In the genomic region with DNA sequence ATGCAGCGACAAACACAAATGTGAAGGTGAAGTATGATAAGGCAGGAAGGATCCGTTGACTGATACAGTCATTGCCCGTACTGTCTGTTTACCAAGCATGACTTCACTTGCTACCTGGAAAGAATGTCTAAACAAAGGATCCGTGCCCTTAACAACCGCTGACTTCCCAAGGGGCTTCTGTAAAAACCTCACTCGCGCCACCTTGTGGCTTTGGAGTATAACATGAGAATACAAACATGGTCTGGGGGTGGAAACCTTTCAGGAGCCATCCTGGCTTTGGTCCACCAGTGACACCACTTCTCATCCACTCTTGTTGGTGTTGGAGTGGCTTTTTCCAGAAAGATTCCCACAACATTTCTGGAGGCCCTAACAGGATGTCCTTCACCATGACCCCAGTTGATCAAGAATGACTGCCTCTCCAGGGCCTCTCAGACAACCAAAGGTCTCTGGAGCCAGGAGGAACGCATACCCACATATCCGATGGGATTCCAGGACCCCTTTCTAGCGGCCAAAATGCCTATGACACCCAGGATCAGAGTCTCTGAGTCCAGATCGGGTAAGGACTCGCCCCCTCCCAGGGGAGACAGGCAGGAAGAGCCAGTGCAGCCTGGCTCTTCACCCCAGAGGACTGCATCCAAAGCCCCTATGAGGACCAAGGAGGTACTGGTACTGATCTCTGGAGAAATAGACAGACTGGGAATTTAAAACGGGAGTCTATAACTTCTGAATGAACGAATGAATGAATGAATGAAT, we compare ENCODE assay signal across 7 mouse cellular contexts. TPM values are rescaled to one million over a fixed set of nuclear protein-coding genes. Genes with fewer than 3 reads are reported as not detected.
DNase-seq lines count a peak whose midpoint lies in the region; ATAC-seq and TF ChIP-seq lines count a peak whose summit lies in the region.

No protein-coding gene starts in this region.

- H3K9ac ChIP-seq in hindbrain, embryonic 13.5 days: 0 out of 2 replicates have a peak overlapping the region, but pooled peaks have one; percentile 1

- POLR2A ChIA-PET in Patski (lab: Charles Lee): interaction anchor here (0.6 kb wide), 1 partner anchor 302 kb away, joined by 4 read pairs; no protein-coding TSS in a partner anchor

- peaks cover 12% of the 10 kb centered on the region for H3K4me1 ChIP-seq in hindbrain, embryonic 13.5 days (replicated peaks)

- DNase-seq in Patski (ENCODE audit: low read depth, low spot score): no peak
- DNase-seq in c-Kit-positive CD71-positive TER-119-positive erythroid progenitor cells, embryonic 14.5 days (ENCODE audit: low spot score): peak; percentile 64
- peak; percentile 41 to 52 for DNase-seq in frontal cortex, postnatal 25 days (ENCODE audit: low spot score in 2 of 2)
- DNase-seq in left cerebral cortex, postnatal 25 days (ENCODE audit: low spot score in 2 of 2): peak; percentile 66 to 68
- peak; percentile 90 for DNase-seq in mesoderm, embryonic 11.5 days (ENCODE audit: low read depth, low spot score)
- peak; percentile 61 for DNase-seq in right cerebral cortex, postnatal 25 days

- peak overlapping the region; percentile 39 for H3K4me2 ChIP-seq in hindbrain, embryonic 13.5 days

- intact Hi-C loops in left cerebral cortex, postnatal 25 days (cut with DNase I): loop anchor here (1.0 kb wide), 1 partner anchor 99 kb away; no protein-coding TSS in a partner anchor

- peak overlapping the region; percentile 17; the same call in 1 of the 2 replicates for H3K4me3 ChIP-seq in hindbrain, embryonic 13.5 days

- CTCF ChIA-PET in Patski (lab: Charles Lee): interaction anchor here (0.7 to 1.7 kb wide), 2 partner anchors 34 to 99 kb away, joined by 4 to 10 read pairs; no protein-coding TSS in a partner anchor

- ATAC-seq in Patski: peak; percentile 51
- ATAC-seq in hindbrain, embryonic 13.5 days (ENCODE audit: low FRiP score): peak; percentile 36; the same call in 1 of the 2 replicates

- H3K27me3 ChIP-seq in Patski: no peaks in the 10 kb centered on the region
- no peaks in the 10 kb centered on the region for H3K27me3 ChIP-seq in hindbrain, embryonic 13.5 days

- no peaks in the 10 kb centered on the region for H3K36me3 ChIP-seq in hindbrain, embryonic 13.5 days

- 28% methylated on average over 14 of the region's 14 CpGs for WGBS in hindbrain, embryonic 13.5 days

- in situ Hi-C loops in Patski (cut with MboI; ENCODE audit: low pct_unique_long_range_greater_than_20kb): loop anchor here (10.0 kb wide), 1 partner anchor 94 kb away; no protein-coding TSS in a partner anchor

- peak; percentile 70 for TF ChIP-seq CTCF in Patski (IDR thresholded peaks at IDR 0.05)

- no peak overlapping the region; the same call in 1 of the 2 replicates for H3K27ac ChIP-seq in hindbrain, embryonic 13.5 days

- no peaks in the 10 kb centered on the region for H3K9me3 ChIP-seq in hindbrain, embryonic 13.5 days

RNA-seq across cellular contexts. Expression of a gene that starts 7.0 kb away (rescaled TPM):
- not detected for polyA plus RNA-seq in Patski (2021)
- polyA plus RNA-seq in hindbrain, embryonic 13.5 days (2015; fragmentation: Nextera tagmentation; extraction: Ambion mirVana): not detected in 2 replicates
- total RNA-seq in left cerebral cortex, postnatal 25 days (2021): under 1 TPM in 1 of 2 experiments, not detected in 1; 0.25 TPM

RNA-seq across cellular contexts. Expression of a gene that starts 9.4 kb away (rescaled TPM):
- 222 TPM for polyA plus RNA-seq in Patski (2021)
- 381 and 383 TPM in 2 replicates for polyA plus RNA-seq in hindbrain, embryonic 13.5 days (2015; fragmentation: Nextera tagmentation; extraction: Ambion mirVana)
- total RNA-seq in left cerebral cortex, postnatal 25 days (2021): 100 to 1,000 TPM; 278 to 295 TPM

RNA-seq across cellular contexts. Expression of a gene that starts 52.4 kb away (rescaled TPM):
- 69.5 TPM for polyA plus RNA-seq in Patski (2021)
- polyA plus RNA-seq in hindbrain, embryonic 13.5 days (2015; fragmentation: Nextera tagmentation; extraction: Ambion mirVana): 8.6 and 8.7 TPM in 2 replicates
- 1 to 10 TPM; 3.9 to 4.9 TPM for total RNA-seq in left cerebral cortex, postnatal 25 days (2021)

RNA-seq across cellular contexts. Expression of a gene that starts 53.3 kb away (rescaled TPM):
- not detected for polyA plus RNA-seq in Patski (2021)
- polyA plus RNA-seq in hindbrain, embryonic 13.5 days (2015; fragmentation: Nextera tagmentation; extraction: Ambion mirVana): not detected in 2 replicates
- total RNA-seq in left cerebral cortex, postnatal 25 days (2021): not detected
